Mouse (Mus musculus): ENCODE results near the gene Ccdc85c.
A peak's percentile ranks its signal among the peaks of the same experiment; 100 is the strongest.

The Ccdc85c gene

GRCm38 (mm10) chr12:108274661-108275507 lies at the start of gene Ccdc85c:
TSS of gene Ccdc85c (minus strand) at chr12:108275425.
- peak; percentile 46 to 60 for DNase-seq

GRCm38 (mm10) chr12:108320096-108320495 lies 44.9 kb upstream of the Ccdc85c start:
- DNase-seq: no peak

GRCm38 (mm10) chr12:108318499-108318898 lies 43.3 kb upstream of the Ccdc85c start:
- DNase-seq: no peak

DNA sequence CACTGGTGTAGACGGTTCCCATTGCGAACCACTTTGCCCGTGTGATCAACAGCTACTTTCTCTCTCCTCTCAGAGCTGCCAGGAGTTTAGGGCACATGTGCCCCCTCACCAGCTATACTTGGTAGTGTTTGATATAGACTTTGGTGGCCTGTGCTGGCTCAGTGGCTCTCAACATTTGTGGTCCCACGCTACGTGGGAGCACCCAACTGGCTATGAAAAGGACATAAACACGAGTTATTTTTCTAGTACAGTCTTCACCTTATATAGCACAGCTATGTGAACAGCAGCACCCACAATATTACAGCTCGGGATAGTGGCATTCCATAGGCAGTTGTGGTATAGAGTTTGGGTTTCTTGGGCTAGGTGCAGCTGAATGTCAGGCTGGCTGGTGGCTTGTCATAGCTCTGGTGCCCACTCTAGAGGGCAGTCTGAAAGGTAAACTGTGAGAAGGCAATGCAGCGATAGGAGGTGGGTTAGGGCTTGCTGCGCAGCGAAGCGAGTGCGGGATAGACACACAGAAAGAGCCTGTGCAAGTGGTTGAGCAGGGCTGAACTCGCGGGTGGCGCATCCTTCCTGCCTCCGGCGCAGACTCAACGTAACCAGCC lies 42.7 kb upstream of the Ccdc85c start:
- no peak for DNase-seq

- no peak for DNase-seq
These were observed 42.0 kb upstream of the Ccdc85c start for GRCm38 (mm10) chr12:108317201-108317738.

GRCm38 (mm10) chr12:108316655-108317054 lies 41.4 kb upstream of the Ccdc85c start:
- no peak for DNase-seq

DNA sequence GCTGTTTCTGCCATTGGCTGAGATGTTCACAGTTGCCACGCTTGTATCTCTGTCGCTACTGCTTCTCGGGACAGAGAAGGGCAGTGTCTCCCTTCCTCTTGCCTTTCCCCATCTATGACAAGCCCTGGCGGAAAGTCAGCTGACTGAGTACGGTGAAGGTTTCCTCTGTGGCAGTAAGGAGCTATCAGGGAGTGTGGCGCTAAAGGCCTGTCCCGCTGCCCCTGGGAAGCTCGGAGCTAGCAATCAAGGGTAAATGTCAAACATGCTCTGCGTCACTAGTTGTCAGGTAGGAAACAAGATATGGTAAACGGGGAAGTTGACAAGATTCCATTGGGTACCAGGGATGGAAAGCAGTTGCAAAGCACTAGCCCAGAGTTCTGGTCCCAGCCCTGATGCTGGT lies 40.6 kb upstream of the Ccdc85c start:
- DNase-seq: no peak

- no peak for DNase-seq
These were observed 38.1 kb upstream of the Ccdc85c start for GRCm38 (mm10) chr12:108313244-108313772.

GRCm38 (mm10) chr12:108312432-108312851 lies 37.2 kb upstream of the Ccdc85c start:
- no peak for DNase-seq

- DNase-seq: no peak
These were observed 36.6 kb upstream of the Ccdc85c start for GRCm38 (mm10) chr12:108311741-108312290.

- no peak for DNase-seq
These were observed 35.3 kb upstream of the Ccdc85c start for GRCm38 (mm10) chr12:108310456-108311027.

- no peak for DNase-seq
These were observed 34.8 kb upstream of the Ccdc85c start for GRCm38 (mm10) chr12:108310041-108310440.

DNA sequence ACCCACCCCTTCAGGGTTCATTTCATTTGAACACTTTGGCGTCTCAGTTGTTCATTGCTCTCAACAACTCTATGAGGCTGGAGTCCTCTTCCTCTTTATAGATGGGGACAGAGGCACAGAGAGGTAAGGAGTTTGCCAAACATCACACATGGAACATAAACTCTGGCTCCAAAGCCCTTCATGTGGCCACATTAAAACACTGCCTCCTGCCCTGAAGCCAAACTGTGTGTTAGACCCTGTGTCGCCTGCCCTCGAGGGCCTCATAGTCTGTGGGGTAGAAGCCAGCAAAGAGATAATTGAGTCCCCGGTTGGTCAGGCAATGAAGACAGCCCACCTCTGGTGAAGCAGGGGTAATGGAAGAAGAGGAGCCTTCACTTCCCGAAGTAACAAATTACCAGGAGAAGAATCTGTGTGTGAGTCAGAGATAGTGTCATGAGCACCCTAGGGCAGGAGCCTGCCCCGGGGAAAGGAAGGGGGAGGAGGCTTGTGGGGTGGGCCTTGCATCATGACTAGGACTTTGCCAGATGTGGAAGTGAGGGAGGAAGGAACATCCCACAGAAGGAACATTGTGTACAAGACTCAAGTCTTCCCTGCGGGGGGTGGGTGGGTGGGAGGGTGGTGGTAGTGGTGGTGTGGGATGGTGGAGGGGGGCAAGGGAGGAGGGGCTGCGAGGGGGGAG lies 34.0 kb upstream of the Ccdc85c start:
- DNase-seq: no peak

DNA sequence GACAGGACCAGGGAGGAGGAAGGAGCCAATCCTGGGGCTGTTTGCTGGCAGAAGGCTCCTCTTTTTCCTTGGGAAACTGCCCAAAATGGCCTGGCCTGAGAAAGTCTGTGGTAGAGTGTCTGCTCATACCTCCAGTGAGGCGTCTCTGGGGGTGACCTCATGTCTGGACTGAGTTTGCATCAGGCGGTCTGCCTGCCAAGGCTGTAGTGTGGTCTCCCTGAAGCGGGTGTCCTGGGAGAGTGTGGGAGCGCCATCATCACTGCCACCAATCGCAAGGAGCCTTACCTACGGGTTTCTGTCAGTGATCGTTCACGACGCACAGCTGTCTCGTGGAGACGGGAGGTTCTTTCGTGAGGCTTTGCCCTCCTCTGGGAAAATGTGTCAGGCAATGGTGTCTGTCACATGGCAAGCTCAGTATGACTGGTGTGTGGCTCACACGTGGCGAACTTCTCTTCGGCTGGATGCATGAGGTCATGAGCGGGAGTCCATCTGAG lies 33.2 kb upstream of the Ccdc85c start:
- DNase-seq: no peak

DNA sequence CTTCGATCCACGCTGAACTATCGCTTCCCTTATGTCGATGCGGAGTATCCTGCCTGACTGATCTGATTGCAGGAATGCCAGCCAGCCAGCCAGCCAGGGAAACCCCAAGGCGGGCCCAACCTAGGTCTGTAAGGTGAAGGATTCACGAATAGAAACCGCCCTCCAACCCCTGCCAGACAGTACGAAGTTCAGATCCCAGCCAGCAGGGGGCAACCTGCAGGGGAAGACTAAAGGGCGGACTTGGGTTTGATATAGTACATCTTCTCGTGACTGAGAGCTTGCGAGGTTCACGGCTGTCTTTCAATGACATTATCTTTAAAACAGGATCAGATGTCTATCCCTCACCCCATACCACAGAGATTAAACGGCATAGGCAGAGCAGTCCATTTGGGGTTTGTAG lies 32.3 kb upstream of the Ccdc85c start:
- peak; percentile 45 to 52 for DNase-seq

DNA sequence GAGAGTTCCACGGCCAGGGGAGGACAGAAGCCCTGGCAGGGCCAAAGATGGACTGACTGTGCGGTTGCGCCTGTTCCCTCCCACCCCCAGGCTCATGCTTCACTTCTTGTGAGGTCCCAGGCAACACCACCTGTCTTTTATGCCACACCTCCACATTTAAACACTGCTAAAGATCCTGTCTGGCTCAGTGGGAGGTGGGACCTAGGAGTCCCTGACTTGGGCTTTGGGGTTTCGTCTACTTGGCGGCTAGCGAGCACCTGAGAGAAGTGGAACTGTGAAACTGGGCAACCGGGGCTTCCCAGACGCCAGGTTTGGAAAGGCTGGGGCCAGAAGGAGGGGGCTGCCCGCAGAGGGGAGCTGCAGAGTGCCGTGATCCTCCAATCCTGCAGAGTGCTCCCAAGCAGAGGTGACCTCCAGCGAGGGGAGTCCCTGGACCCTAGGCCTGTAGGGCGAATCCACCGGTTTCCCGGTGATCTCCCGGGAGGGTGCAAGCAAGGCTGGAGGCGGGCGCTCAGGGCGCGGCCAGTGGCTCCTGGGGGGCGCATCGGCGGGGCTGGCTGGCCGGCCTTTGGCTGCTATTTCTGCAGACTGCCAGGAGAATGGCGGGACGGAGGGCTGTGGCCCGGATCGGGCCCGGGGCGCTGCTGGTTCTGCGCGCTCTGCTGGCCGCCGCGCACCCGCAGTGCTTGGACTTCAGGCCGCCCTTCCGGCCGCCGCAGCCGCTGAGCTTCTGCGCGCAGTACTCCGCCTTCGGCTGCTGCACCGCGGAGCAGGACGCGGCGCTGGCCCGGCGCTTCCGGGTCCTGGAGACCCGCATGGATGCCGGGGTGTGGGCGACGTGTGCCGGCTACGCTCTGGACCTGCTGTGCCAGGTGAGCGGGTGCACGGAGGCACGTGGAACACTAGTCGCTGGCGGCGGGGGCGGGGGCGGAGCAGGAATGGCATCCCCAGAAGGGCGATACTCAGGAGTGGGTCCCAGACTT lies 30.9 kb upstream of the Ccdc85c start, which contains the start of gene Hhipl1:
Hhipl1 (plus strand) TSS at position 459 of the 983 bp plus-strand sequence.
- no peak for DNase-seq

- no peak for DNase-seq
These were observed 29.9 kb upstream of the Ccdc85c start for GRCm38 (mm10) chr12:108305172-108305571.

- no peak for DNase-seq
These were observed 28.6 kb upstream of the Ccdc85c start for GRCm38 (mm10) chr12:108303778-108304365.

GRCm38 (mm10) chr12:108301006-108301405 lies 25.8 kb upstream of the Ccdc85c start:
- no peak for DNase-seq

DNA sequence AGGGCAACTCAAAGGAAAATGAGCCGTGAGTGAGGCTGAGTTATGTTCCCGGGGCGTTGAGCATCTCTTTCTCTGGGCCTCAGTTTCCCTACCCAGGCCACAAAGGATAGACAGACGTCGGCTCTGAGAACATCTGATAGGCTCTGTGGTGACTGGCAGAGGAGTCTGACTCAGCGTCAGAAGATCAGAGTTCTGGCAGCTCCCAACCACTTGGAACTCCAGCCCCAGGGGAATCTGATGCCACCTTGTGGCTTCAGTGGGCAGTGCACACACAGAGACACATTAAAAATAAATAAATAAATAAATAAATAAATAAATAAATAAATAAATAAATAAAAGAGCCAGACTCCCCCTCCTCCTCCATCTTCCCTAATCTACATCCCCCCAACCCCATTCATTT lies 21.8 kb upstream of the Ccdc85c start:
- no peak for DNase-seq

GRCm38 (mm10) chr12:108294620-108295019 lies 19.4 kb upstream of the Ccdc85c start:
- DNase-seq: no peak
